Mouse (Mus musculus) lung, postnatal 0 days (tissue): ENCODE data around the gene Pde4d. TPM values are rescaled to one million over a fixed set of nuclear protein-coding genes. Genes with fewer than 3 reads are reported as not detected.

Experiments
- ATAC-seq: fragments of 200-750 bp; cut with Nextera tagmentation; 2 replicates; pipeline ENCODE4 v1.8.0; 2017; ENCODE audit warnings: moderate library complexity
- DNase-seq: peaks from one replicate; pipeline ENCODE4 v3.0.0-alpha.2; 2016; ENCODE audit warnings: low spot score
- H3K27ac ChIP-seq: fragments of 300-500 bp; sonication (generic); 2 replicates; pipeline ENCODE4 v1.5.1; 2014; ENCODE audit warnings: antibody characterized with exemption, mild to moderate bottlenecking, low read length, mixed read lengths
- H3K27me3 ChIP-seq: fragments of 300-500 bp; sonication (generic); replicated peaks from 2 replicates; pipeline ENCODE4 v1.6.1; 2014; ENCODE audit warnings: low read length, mixed read lengths; ENCODE audit not compliant: insufficient read depth
- H3K36me3 ChIP-seq: fragments of 300-500 bp; sonication (generic); 2 replicates; pipeline ENCODE4 v1.6.1; 2014; ENCODE audit warnings: low read length, mixed read lengths; ENCODE audit not compliant: insufficient read depth
- H3K4me1 ChIP-seq: fragments of 300-500 bp; sonication (generic); 2 replicates; pipeline ENCODE4 v1.6.1; 2014; ENCODE audit warnings: antibody characterized with exemption, low read depth, low read length, mixed read lengths; ENCODE audit not compliant: insufficient read depth
- H3K4me2 ChIP-seq: fragments of 300-500 bp; sonication (generic); replicated peaks from 2 replicates; pipeline ENCODE4 v1.6.1; 2014; ENCODE audit warnings: low read depth, mild to moderate bottlenecking, low read length, moderate library complexity, mixed read lengths
- H3K4me3 ChIP-seq: fragments of 300-500 bp; sonication (generic); 2 replicates; pipeline ENCODE4 v1.5.1; 2014; ENCODE audit warnings: low read depth, low read length
- H3K9ac ChIP-seq: fragments of 300-500 bp; sonication (generic); replicated peaks from 2 replicates; pipeline ENCODE4 v1.6.1; 2014; ENCODE audit warnings: low read depth, mild to moderate bottlenecking
- H3K9me3 ChIP-seq: fragments of 300-500 bp; sonication (generic); 2 replicates; pipeline ENCODE4 v1.6.1; 2016; ENCODE audit warnings: low read length, mixed read lengths
- CTCF ChIP-seq: IDR thresholded peaks from 2 replicates; pipeline ENCODE4 v1.5.1; 2016; ENCODE audit warnings: antibody characterized with exemption, mild to moderate bottlenecking
- EP300 ChIP-seq: IDR thresholded peaks from 2 replicates; pipeline ENCODE4 v1.6.1; 2016; ENCODE audit warnings: antibody characterized with exemption, mild to moderate bottlenecking, control low read depth
- WGBS: fragments of 180-500 bp; shearing (Covaris S2); extraction: QIAGEN DNeasy Blood & Tissue Kit; methylation state at CpG from one replicate; pipeline ENCODE4 v1.1.7; 2014; 5-methylcytosine and 5-hydroxymethylcytosine counted together
- polyA plus RNA-seq: library from polyadenylated mRNA; unstranded; fragments of >200 nt; fragmentation: Nextera tagmentation; extraction: Ambion mirVana; gene quantifications from 2 replicates; pipeline ENCODE4 v1.2.1, GENCODE M21; 2015

The Pde4d gene
- polyA plus RNA-seq, 1 experiment from 2014 or later: 19.7 TPM

GRCm38 (mm10) chr13:109635901-109636520 is 1186.3 kb downstream of the Pde4d start:
- Histone ChIP-seq H3K4me2 (no peak overlapping the region), H3K27ac (0 out of 2 replicates have a peak overlapping the region, but pooled peaks have one; percentile 10), H3K27me3 (no peaks in the 10 kb centered on the region), H3K9ac (no peak overlapping the region), H3K9me3 (no peaks in the 10 kb centered on the region), H3K4me1 (peaks cover 10% of the 10 kb centered on the region; the same call in 1 of the 2 replicates), H3K4me3 (no peak overlapping the region), H3K36me3 (no peaks in the 10 kb centered on the region)
- TF ChIP-seq CTCF (no peak), EP300 (no peak)
- peak; percentile 49 for DNase-seq
- ATAC-seq: no peak
- WGBS: 53% methylated on average over 10 of the region's 10 CpGs

- ATAC-seq: no peak
- H3K27ac ChIP-seq: no peak overlapping the region
- no peak for TF ChIP-seq EP300
- TF ChIP-seq CTCF: no peak
Observed at GRCm38 (mm10) chr13:109638273-109638672, 1188.5 kb downstream of the Pde4d start.

GRCm38 (mm10) chr13:109639286-109639685 is 1189.5 kb downstream of the Pde4d start:
- no peak for TF ChIP-seq EP300
- no peak for TF ChIP-seq CTCF
- peak; percentile 55 for DNase-seq
- no peaks in the 10 kb centered on the region for H3K36me3 ChIP-seq
- H3K9ac ChIP-seq: no peak overlapping the region
- no peak overlapping the region for H3K27ac ChIP-seq
- peak; percentile 27 for ATAC-seq
- no peaks in the 10 kb centered on the region for H3K27me3 ChIP-seq
- no peak overlapping the region for H3K4me2 ChIP-seq
- H3K9me3 ChIP-seq: no peaks in the 10 kb centered on the region
- peaks cover 10% of the 10 kb centered on the region; the same call in 1 of the 2 replicates for H3K4me1 ChIP-seq
- H3K4me3 ChIP-seq: no peak overlapping the region
- WGBS: 34% methylated on average over 6 of the region's 6 CpGs

More at GRCm38 (mm10) chr13:109638273-109638672, 1188.5 kb downstream of the Pde4d start:
- H3K9me3 ChIP-seq: no peaks in the 10 kb centered on the region
- H3K4me3 ChIP-seq: no peak overlapping the region
- no peaks in the 10 kb centered on the region for H3K27me3 ChIP-seq
- no peak overlapping the region for H3K9ac ChIP-seq
- H3K4me1 ChIP-seq: peaks cover 10% of the 10 kb centered on the region; the same call in 1 of the 2 replicates
- H3K36me3 ChIP-seq: no peaks in the 10 kb centered on the region
- H3K4me2 ChIP-seq: no peak overlapping the region
- no peak for DNase-seq

GRCm38 (mm10) chr13:109641562-109641961 is 1191.8 kb downstream of the Pde4d start:
- 38% methylated on average over 6 of the region's 6 CpGs for WGBS
- no peaks in the 10 kb centered on the region for H3K4me1 ChIP-seq

GRCm38 (mm10) chr13:109643419-109643818 is 1193.7 kb downstream of the Pde4d start:
- WGBS: 74% methylated on average over 3 of the region's 3 CpGs
- no peaks in the 10 kb centered on the region for H3K9me3 ChIP-seq

More at GRCm38 (mm10) chr13:109641562-109641961, 1191.8 kb downstream of the Pde4d start:
- TF ChIP-seq EP300 (peak; percentile 80), CTCF (no peak)
- H3K36me3 ChIP-seq: no peaks in the 10 kb centered on the region
- H3K9ac ChIP-seq: no peak overlapping the region
- no peak overlapping the region for H3K4me3 ChIP-seq
- no peak overlapping the region for H3K27ac ChIP-seq
- peak; percentile 26 for ATAC-seq
- peak; percentile 39 for DNase-seq
- H3K4me2 ChIP-seq: no peak overlapping the region
- no peaks in the 10 kb centered on the region for H3K27me3 ChIP-seq
- no peaks in the 10 kb centered on the region for H3K9me3 ChIP-seq

GRCm38 (mm10) chr13:109644086-109644485 is 1194.3 kb downstream of the Pde4d start:
- WGBS: 76% methylated on average over 2 of the region's 2 CpGs
- no peaks in the 10 kb centered on the region for H3K9me3 ChIP-seq

More at GRCm38 (mm10) chr13:109643419-109643818, 1193.7 kb downstream of the Pde4d start:
- ATAC-seq (no peak), DNase-seq (no peak)
- H3K27me3 ChIP-seq: no peaks in the 10 kb centered on the region
- H3K36me3 ChIP-seq: no peaks in the 10 kb centered on the region
- no peaks in the 10 kb centered on the region for H3K4me1 ChIP-seq
- no peak overlapping the region for H3K4me3 ChIP-seq
- no peak overlapping the region for H3K4me2 ChIP-seq
- no peak overlapping the region for H3K27ac ChIP-seq
- TF ChIP-seq EP300 (no peak), CTCF (no peak)
- H3K9ac ChIP-seq: no peak overlapping the region

More at GRCm38 (mm10) chr13:109644086-109644485, 1194.3 kb downstream of the Pde4d start:
- Histone ChIP-seq H3K4me3 (no peak overlapping the region), H3K36me3 (no peaks in the 10 kb centered on the region), H3K9ac (no peak overlapping the region), H3K4me2 (no peak overlapping the region), H3K4me1 (no peaks in the 10 kb centered on the region), H3K27ac (no peak overlapping the region), H3K27me3 (no peaks in the 10 kb centered on the region)
- DNase-seq (no peak), ATAC-seq (no peak)
- TF ChIP-seq EP300: no peak
- no peak for TF ChIP-seq CTCF
